Mouse (Mus musculus) G1E (cell line): Measurements from ENCODE around the gene Dhrs11.

Source experiments
- CTCF ChIP-seq: IDR thresholded peaks from 2 replicates; pipeline ENCODE4 v1.5.1; 2012; ENCODE audit warnings: low read depth, low read length, inconsistent platforms, mixed read lengths
- GATA1 ChIP-seq: IDR thresholded peaks from 2 replicates; pipeline ENCODE4 v1.6.1; 2012; ENCODE audit warnings: borderline replicate concordance, low read length, inconsistent platforms, mixed read lengths
- TAL1 ChIP-seq: conservative IDR thresholded peaks from 2 replicates; pipeline ENCODE4 v1.6.1; 2012; ENCODE audit warnings: low read depth, low read length, inconsistent platforms, mixed read lengths

GRCm38 (mm10) chr11:84871046-84871445 is 42.3 kb upstream of the Dhrs11 start:
- TF ChIP-seq CTCF (no peak), GATA1 (no peak), TAL1 (no peak)
